Mouse (Mus musculus) C2C12 (cell line): ENCODE results near the gene Wrap73. TPM values are rescaled to one million over a fixed set of nuclear protein-coding genes. Genes with fewer than 3 reads are reported as not detected.

Experiments used
- H3K27me3 ChIP-seq: one replicate; pipeline ENCODE4 v1.6.1; 2011; ENCODE audit not compliant: control insufficient read depth, insufficient read depth, insufficient read length
- H3K36me3 ChIP-seq: one replicate; pipeline ENCODE4 v1.6.1; 2011; ENCODE audit not compliant: control insufficient read depth, insufficient read depth
- H3K4me3 ChIP-seq: one replicate; pipeline ENCODE4 v1.5.1; 2011; ENCODE audit warnings: mild to moderate bottlenecking, control low read depth; ENCODE audit not compliant: poor library complexity, insufficient read depth, severe bottlenecking
- H3K79me2 ChIP-seq: one replicate; pipeline ENCODE4 v1.6.1; 2011; ENCODE audit not compliant: control insufficient read depth, insufficient read depth
- H3K79me3 ChIP-seq: one replicate; pipeline ENCODE4 v1.6.1; 2011; ENCODE audit warnings: low read depth, control low read depth
- H3ac ChIP-seq: one replicate; pipeline ENCODE3; 2011; ENCODE audit warnings: low read depth; ENCODE audit not compliant: control insufficient read depth, insufficient read length
- CEBPB ChIP-seq: IDR thresholded peaks from one replicate; pipeline ENCODE4 v1.6.1; 2011; ENCODE audit warnings: low read depth, mild to moderate bottlenecking, control low read depth, moderate library complexity
- CTCF ChIP-seq: IDR thresholded peaks from one replicate; pipeline ENCODE4 v1.5.1; 2011; ENCODE audit not compliant: control insufficient read depth, insufficient read depth, insufficient read length
- FOSL1 ChIP-seq: IDR thresholded peaks from one replicate; pipeline ENCODE4 v1.8.0; 2011; ENCODE audit warnings: mild to moderate bottlenecking, low read length; ENCODE audit not compliant: poor library complexity, insufficient read depth, severe bottlenecking
- MAX ChIP-seq: IDR thresholded peaks from one replicate; pipeline ENCODE4 v1.6.1; 2011; ENCODE audit warnings: mild to moderate bottlenecking, control low read depth
- MYOD1 ChIP-seq: IDR thresholded peaks from one replicate; pipeline ENCODE4 v1.6.1; 2011; ENCODE audit warnings: low read depth; ENCODE audit not compliant: control insufficient read depth, insufficient read length
- MYOG ChIP-seq: IDR thresholded peaks from one replicate; pipeline ENCODE4 v1.6.1; 2011; ENCODE audit not compliant: control insufficient read depth, insufficient read length; ENCODE audit errors: extremely low read depth
- USF1 ChIP-seq: IDR thresholded peaks from one replicate; pipeline ENCODE4 v1.6.1; 2011; ENCODE audit warnings: low read depth, mild to moderate bottlenecking, control low read depth, moderate library complexity
- polyA plus RNA-seq: library from polyadenylated mRNA; unstranded; fragments of >200 nt; fragmentation: generic; extraction: Trizol; gene quantifications from one replicate; pipeline ENCODE4 v1.2.1, GENCODE M21; 2012; ENCODE audit warnings: missing spikeins

Gene Wrap73
- polyA plus RNA-seq, 1 experiment, result 21.7 TPM

- H3K27me3 ChIP-seq, result no peaks in the 10 kb centered on the region
- no peaks in the 10 kb centered on the region for H3K36me3 ChIP-seq
- no peaks in the 10 kb centered on the region for H3K79me2 ChIP-seq
- no peak for TF ChIP-seq MYOD1
- TF ChIP-seq FOSL1, result no peak
- no peak for TF ChIP-seq MAX
- no peak for TF ChIP-seq MYOG
- TF ChIP-seq CTCF, result no peak
- no peak for TF ChIP-seq CEBPB
- TF ChIP-seq USF1, result no peak
- H3ac ChIP-seq, result no peak overlapping the region
- H3K79me3 ChIP-seq, result no peaks in the 10 kb centered on the region
- no peak overlapping the region for H3K4me3 ChIP-seq
These were observed 71.9 kb downstream of the Wrap73 start for GRCm38 (mm10) chr4:154214075-154214474.

Other genes with a start within 250 kb of the Wrap73 start
- gene A430005L14Rik, start 185.1 kb upstream of the Wrap73 start, polyA plus RNA-seq, result 39.8 TPM
- gene Dffb, start 167.2 kb upstream of the Wrap73 start, polyA plus RNA-seq, result 3.2 TPM
- 19.8 TPM for gene Cep104, start 167.2 kb upstream of the Wrap73 start, polyA plus RNA-seq
- 41.7 TPM for gene Lrrc47, start 130.6 kb upstream of the Wrap73 start, polyA plus RNA-seq
- 2.2 TPM for gene Smim1, start 116.1 kb upstream of the Wrap73 start, polyA plus RNA-seq
- not detected for gene Ccdc27, start 99.7 kb upstream of the Wrap73 start, polyA plus RNA-seq
- 0.01 TPM for gene Trp73, start 2.2 kb upstream of the Wrap73 start, polyA plus RNA-seq
- 57.3 TPM for gene Tprgl, start 18.3 kb downstream of the Wrap73 start, polyA plus RNA-seq
- gene Megf6, start 28.4 kb downstream of the Wrap73 start, polyA plus RNA-seq, result 0.08 TPM
- gene Arhgef16, start 159.3 kb downstream of the Wrap73 start, polyA plus RNA-seq, result not detected
- not detected for gene B230104I21Rik, start 193.8 kb downstream of the Wrap73 start, polyA plus RNA-seq